ENCODE assay signal across 8 mouse cellular contexts in genomic region chr6:8949665-8950201, GRCm38 (mm10). TPM values are rescaled to one million over a fixed set of nuclear protein-coding genes. Genes with fewer than 3 reads are reported as not detected.
A peak's percentile ranks its signal among the peaks of the same experiment; 100 is the strongest.
DNase-seq lines count a peak whose midpoint lies in the region; ATAC-seq lines count a peak whose summit lies in the region.

No protein-coding gene starts in this region.

- H3K4me2 ChIP-seq in midbrain, embryonic 16.5 days (ENCODE audit: low read length) = peak overlapping the region; percentile 81

- no peaks in the 10 kb centered on the region for H3K9me3 ChIP-seq in midbrain, embryonic 16.5 days (replicated peaks; ENCODE audit: control insufficient read depth, low read length, poor library complexity, severe bottlenecking)

- 0 out of 2 replicates have a peak, but pooled peaks have one; percentile 7 for ATAC-seq in common myeloid progenitor, adult 5-6 weeks (replicated peaks; ENCODE audit: low read depth, poor library complexity, severe bottlenecking)
- ATAC-seq in hematopoietic stem cell, adult 5-6 weeks (replicated peaks in 1 of 2; ENCODE audit: insufficient read depth in 1 of 2, low FRiP score in 2 of 2, low TSS enrichment in 1 of 2, low read depth in 1 of 2, poor library complexity in 2 of 2, severe bottlenecking in 2 of 2) = peak; percentile 9 to 30; a peak in 3 of 4 replicates
- ATAC-seq in midbrain, embryonic 16.5 days = peak; percentile 72

- peak overlapping the region; percentile 67 for H3K4me3 ChIP-seq in midbrain, embryonic 16.5 days (ENCODE audit: low read depth, low read length)

- peaks cover 9% of the 10 kb centered on the region for H3K27me3 ChIP-seq in midbrain, embryonic 16.5 days (ENCODE audit: control insufficient read depth, insufficient read depth, low read depth, low read length)

- no peaks in the 10 kb centered on the region for H3K36me3 ChIP-seq in midbrain, embryonic 16.5 days (ENCODE audit: control insufficient read depth, insufficient read depth, low read length)

- WGBS in midbrain, embryonic 16.5 days = under 1% methylated on average over 30 of the region's 31 CpGs

- H3K27ac ChIP-seq in midbrain, embryonic 16.5 days (ENCODE audit: low read length) = peak overlapping the region; percentile 86

- peak overlapping the region; percentile 80 for H3K9ac ChIP-seq in midbrain, embryonic 16.5 days (ENCODE audit: low read depth, low read length)

- intact Hi-C loops in left cerebral cortex, postnatal 4 days (cut with DNase I) = loop anchor here (10.0 kb wide), 1 partner anchor 285 kb away; no protein-coding TSS in a partner anchor
- intact Hi-C loops in gastrocnemius, postnatal 36 days (cut with DNase I) = no loop called here

- peaks cover 18% of the 10 kb centered on the region for H3K4me1 ChIP-seq in midbrain, embryonic 16.5 days (ENCODE audit: control insufficient read depth, insufficient read depth, low read length)

- DNase-seq in left cerebral cortex, postnatal 4 days = peak; percentile 74
- no peak for DNase-seq in left cerebral cortex, adult 11 months (ENCODE audit: low spot score)
- DNase-seq in thymus, postnatal 0 days (ENCODE audit: low spot score) = no peak
- DNase-seq in urinary bladder, adult 2 months (ENCODE audit: low spot score) = no peak
- no peak for DNase-seq in gastrocnemius, postnatal 36 days

RNA-seq across cellular contexts. Expression of gene Nxph1, which starts 1.5 kb away (rescaled TPM):
- 10 to 100 TPM; 67.6 to 70.0 TPM for total RNA-seq in left cerebral cortex, postnatal 4 days (2021)
- 0.05 TPM in 1 of 2 replicates, not detected in the other for total RNA-seq in common myeloid progenitor, adult 5-6 weeks (2017)
- 0.75 TPM in 1 of 2 replicates, not detected in the other for total RNA-seq in hematopoietic stem cell, adult 5-6 weeks (2017)
- 82.4 and 92.6 TPM in 2 replicates for polyA plus RNA-seq in midbrain, embryonic 16.5 days (2015; fragmentation: Nextera tagmentation; extraction: Ambion mirVana)
- polyA plus RNA-seq in thymus, postnatal 0 days (2015; fragmentation: Nextera tagmentation; extraction: Ambion mirVana) = 0.18 and 0.25 TPM in 2 replicates
- 0.44 and 0.52 TPM in 2 replicates for polyA plus RNA-seq in urinary bladder, adult 2 months (2012; rRNA removed)
- not detected for total RNA-seq in gastrocnemius, postnatal 36 days (2021)

Comparison
In these comparisons a context has a peak if more than half of its experiments do, and no peak if none do; other contexts are left out.
1. ATAC-seq: peak in every context shown above with its lines; median percentile 72 in midbrain, embryonic 16.5 days; 20 in hematopoietic stem cell, adult 5-6 weeks; 7 in common myeloid progenitor, adult 5-6 weeks.
2. RNA of gene Nxph1, which starts 1.5 kb away (total RNA-seq): 67.6 to 70.0 TPM in left cerebral cortex, postnatal 4 days; 0.05 TPM in common myeloid progenitor, adult 5-6 weeks, not detected in gastrocnemius, postnatal 36 days and 0.75 TPM in hematopoietic stem cell, adult 5-6 weeks; every median in the first group is over 10 times any median in the second.